Mouse (Mus musculus): Measurements from ENCODE around the gene Klf3. TPM values are rescaled to one million over a fixed set of nuclear protein-coding genes. Genes with fewer than 3 reads are reported as not detected.

Klf3 gene
- polyA plus RNA-seq, 1 experiment from 2014 or later: 68.1 TPM

DNA sequence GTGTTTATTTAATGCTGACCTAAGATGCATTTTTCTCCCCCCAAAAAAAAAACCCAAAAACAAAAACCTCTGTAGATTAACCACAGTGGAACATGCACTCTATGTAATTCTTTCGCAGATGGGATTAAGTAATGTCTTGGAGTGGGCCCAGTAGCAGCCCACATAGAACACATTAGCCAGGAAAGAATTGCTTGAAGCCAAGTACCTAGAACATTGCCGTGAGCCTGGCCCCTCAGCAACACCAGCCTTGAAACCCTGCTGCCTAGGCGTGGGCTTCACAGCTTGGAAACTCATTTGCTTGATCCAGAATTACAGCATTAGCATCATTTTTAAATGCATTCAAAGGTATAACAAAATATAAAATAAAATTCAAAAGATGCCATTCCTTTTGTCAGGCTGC, 21.6 kb downstream of the Klf3 start:
- no peak overlapping the region for H3K9ac ChIP-seq (ENCODE audit: low read depth, low read length)
- 94% methylated on average over 3 of the region's 3 CpGs for WGBS
- H3K4me3 ChIP-seq (ENCODE audit: low read length): no peak overlapping the region
- no peaks in the 10 kb centered on the region for H3K9me3 ChIP-seq (ENCODE audit: control insufficient read depth, low read length)
- H3K4me2 ChIP-seq (ENCODE audit: low read depth, low read length): no peak overlapping the region
- no peak for ATAC-seq
- H3K27me3 ChIP-seq (replicated peaks; ENCODE audit: control insufficient read depth, insufficient read depth, low read length): no peaks in the 10 kb centered on the region
- H3K27ac ChIP-seq (ENCODE audit: low read length): no peak overlapping the region
- H3K4me1 ChIP-seq (ENCODE audit: control insufficient read depth, insufficient read depth, low read length): peaks cover under 1% of the 10 kb centered on the region; the same call in 1 of the 2 replicates
- peaks cover 64% of the 10 kb centered on the region for H3K36me3 ChIP-seq (ENCODE audit: control insufficient read depth, insufficient read depth, low read length)

DNA sequence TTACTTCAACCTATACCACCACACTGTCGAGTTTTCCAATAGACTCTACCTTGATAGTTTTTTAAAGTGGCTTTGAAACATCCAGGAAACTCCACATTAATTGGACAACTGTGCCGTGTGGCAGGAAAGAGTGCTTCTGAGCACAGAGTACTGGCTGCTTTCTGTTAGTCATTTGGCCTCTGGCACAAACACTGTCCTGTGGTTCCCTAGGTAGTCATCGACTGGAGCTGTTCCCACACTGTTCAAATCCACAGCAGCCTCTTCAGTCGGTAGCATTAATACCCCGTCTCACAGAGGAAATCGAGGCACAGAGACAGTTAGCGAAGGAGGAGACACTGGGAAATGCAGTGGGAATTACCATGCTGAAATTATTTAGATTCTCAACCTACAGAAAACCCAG, 22.3 kb downstream of the Klf3 start:
- Histone ChIP-seq H3K4me1 (ENCODE audit: control insufficient read depth, insufficient read depth, low read length) (no peaks in the 10 kb centered on the region; the same call in 1 of the 2 replicates), H3K4me2 (ENCODE audit: low read depth, low read length) (no peak overlapping the region), H3K4me3 (ENCODE audit: low read length) (no peak overlapping the region), H3K9me3 (ENCODE audit: control insufficient read depth, low read length) (no peaks in the 10 kb centered on the region), H3K27me3 (replicated peaks; ENCODE audit: control insufficient read depth, insufficient read depth, low read length) (no peaks in the 10 kb centered on the region), H3K27ac (ENCODE audit: low read length) (no peak overlapping the region), H3K9ac (ENCODE audit: low read depth, low read length) (no peak overlapping the region), H3K36me3 (ENCODE audit: control insufficient read depth, insufficient read depth, low read length) (peaks cover 66% of the 10 kb centered on the region)
- 89% methylated on average over 7 of the region's 7 CpGs for WGBS
- no peak for ATAC-seq

GRCm38 (mm10) chr5:64827151-64827550, 24.0 kb downstream of the Klf3 start:
- WGBS: 96% methylated on average over 12 of the region's 12 CpGs
- H3K36me3 ChIP-seq (ENCODE audit: control insufficient read depth, insufficient read depth, low read length): peaks cover 65% of the 10 kb centered on the region
- ATAC-seq: no peak

GRCm38 (mm10) chr5:64828314-64828713, 25.1 kb downstream of the Klf3 start:
- WGBS: 77% methylated on average over 9 of the region's 9 CpGs
- Histone ChIP-seq H3K27me3 (replicated peaks; ENCODE audit: control insufficient read depth, insufficient read depth, low read length) (no peaks in the 10 kb centered on the region), H3K4me2 (ENCODE audit: low read depth, low read length) (no peak overlapping the region), H3K9me3 (ENCODE audit: control insufficient read depth, low read length) (no peaks in the 10 kb centered on the region), H3K36me3 (ENCODE audit: control insufficient read depth, insufficient read depth, low read length) (peaks cover 57% of the 10 kb centered on the region), H3K27ac (ENCODE audit: low read length) (no peak overlapping the region), H3K4me1 (ENCODE audit: control insufficient read depth, insufficient read depth, low read length) (0 out of 2 replicates have a peak, but pooled peaks cover 2% of the 10 kb centered on the region), H3K9ac (ENCODE audit: low read depth, low read length) (no peak overlapping the region), H3K4me3 (ENCODE audit: low read length) (no peak overlapping the region)
- no peak for ATAC-seq

More at GRCm38 (mm10) chr5:64827151-64827550, 24.0 kb downstream of the Klf3 start:
- Histone ChIP-seq H3K4me2 (ENCODE audit: low read depth, low read length) (no peak overlapping the region), H3K4me1 (ENCODE audit: control insufficient read depth, insufficient read depth, low read length) (no peaks in the 10 kb centered on the region), H3K9ac (ENCODE audit: low read depth, low read length) (no peak overlapping the region), H3K9me3 (ENCODE audit: control insufficient read depth, low read length) (no peaks in the 10 kb centered on the region), H3K27me3 (replicated peaks; ENCODE audit: control insufficient read depth, insufficient read depth, low read length) (no peaks in the 10 kb centered on the region), H3K4me3 (ENCODE audit: low read length) (no peak overlapping the region), H3K27ac (ENCODE audit: low read length) (no peak overlapping the region)

GRCm38 (mm10) chr5:64829606-64830005, 26.4 kb downstream of the Klf3 start:
- WGBS: 95% methylated on average over 10 of the region's 10 CpGs

GRCm38 (mm10) chr5:64830773-64831172, 27.6 kb downstream of the Klf3 start:
- Histone ChIP-seq H3K4me1 (ENCODE audit: control insufficient read depth, insufficient read depth, low read length) (0 out of 2 replicates have a peak, but pooled peaks cover 2% of the 10 kb centered on the region), H3K27me3 (replicated peaks; ENCODE audit: control insufficient read depth, insufficient read depth, low read length) (no peaks in the 10 kb centered on the region), H3K4me2 (ENCODE audit: low read depth, low read length) (no peak overlapping the region), H3K36me3 (ENCODE audit: control insufficient read depth, insufficient read depth, low read length) (peaks cover 41% of the 10 kb centered on the region), H3K27ac (ENCODE audit: low read length) (no peak overlapping the region), H3K9ac (ENCODE audit: low read depth, low read length) (no peak overlapping the region), H3K9me3 (ENCODE audit: control insufficient read depth, low read length) (0 out of 2 replicates have a peak, but pooled peaks cover 2% of the 10 kb centered on the region), H3K4me3 (ENCODE audit: low read length) (no peak overlapping the region)
- no peak for ATAC-seq
- 86% methylated on average over 3 of the region's 3 CpGs for WGBS

More at GRCm38 (mm10) chr5:64829606-64830005, 26.4 kb downstream of the Klf3 start:
- peaks cover 49% of the 10 kb centered on the region for H3K36me3 ChIP-seq (ENCODE audit: control insufficient read depth, insufficient read depth, low read length)
- no peak for ATAC-seq
- H3K4me3 ChIP-seq (ENCODE audit: low read length): no peak overlapping the region
- no peak overlapping the region for H3K27ac ChIP-seq (ENCODE audit: low read length)
- H3K4me1 ChIP-seq (ENCODE audit: control insufficient read depth, insufficient read depth, low read length): 0 out of 2 replicates have a peak, but pooled peaks cover 2% of the 10 kb centered on the region
- H3K4me2 ChIP-seq (ENCODE audit: low read depth, low read length): no peak overlapping the region
- no peaks in the 10 kb centered on the region for H3K27me3 ChIP-seq (replicated peaks; ENCODE audit: control insufficient read depth, insufficient read depth, low read length)
- 0 out of 2 replicates have a peak, but pooled peaks cover 2% of the 10 kb centered on the region for H3K9me3 ChIP-seq (ENCODE audit: control insufficient read depth, low read length)
- H3K9ac ChIP-seq (ENCODE audit: low read depth, low read length): no peak overlapping the region

DNA sequence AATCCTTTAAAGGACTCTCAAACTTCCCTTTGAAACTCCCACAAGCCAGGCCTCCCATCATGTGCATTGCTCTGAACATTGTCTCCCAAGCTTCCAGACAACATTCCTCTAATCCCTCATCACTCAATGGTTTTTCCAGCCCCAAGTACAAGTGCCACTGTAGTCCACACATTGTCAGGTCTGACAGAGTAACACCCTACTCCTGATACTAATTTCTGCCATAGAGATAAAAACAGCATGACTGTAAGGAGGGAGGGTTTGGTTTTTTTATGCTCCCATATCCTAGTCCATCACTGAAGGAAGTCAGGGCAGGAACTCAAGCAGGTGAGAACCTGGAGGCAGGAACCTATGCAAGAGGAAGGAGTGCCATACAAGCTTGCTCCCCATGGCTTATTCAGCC, 30.2 kb downstream of the Klf3 start:
- H3K9me3 ChIP-seq (ENCODE audit: control insufficient read depth, low read length): 0 out of 2 replicates have a peak, but pooled peaks cover 5% of the 10 kb centered on the region
- H3K9ac ChIP-seq (ENCODE audit: low read depth, low read length): no peak overlapping the region
- H3K4me2 ChIP-seq (ENCODE audit: low read depth, low read length): no peak overlapping the region
- H3K27me3 ChIP-seq (replicated peaks; ENCODE audit: control insufficient read depth, insufficient read depth, low read length): no peaks in the 10 kb centered on the region
- no peak overlapping the region for H3K27ac ChIP-seq (ENCODE audit: low read length)
- H3K4me1 ChIP-seq (ENCODE audit: control insufficient read depth, insufficient read depth, low read length): 0 out of 2 replicates have a peak, but pooled peaks cover 2% of the 10 kb centered on the region
- ATAC-seq: peak; percentile 52; the same call in 1 of the 2 replicates
- H3K36me3 ChIP-seq (ENCODE audit: control insufficient read depth, insufficient read depth, low read length): peaks cover 20% of the 10 kb centered on the region
- no peak overlapping the region for H3K4me3 ChIP-seq (ENCODE audit: low read length)

- Histone ChIP-seq H3K36me3 (ENCODE audit: control insufficient read depth, insufficient read depth, low read length) (peaks cover 12% of the 10 kb centered on the region), H3K4me1 (ENCODE audit: control insufficient read depth, insufficient read depth, low read length) (peaks cover 7% of the 10 kb centered on the region), H3K4me2 (ENCODE audit: low read depth, low read length) (no peak overlapping the region), H3K4me3 (ENCODE audit: low read length) (no peak overlapping the region), H3K27ac (ENCODE audit: low read length) (no peak overlapping the region; the same call in 1 of the 2 replicates), H3K27me3 (replicated peaks; ENCODE audit: control insufficient read depth, insufficient read depth, low read length) (no peaks in the 10 kb centered on the region), H3K9ac (ENCODE audit: low read depth, low read length) (no peak overlapping the region), H3K9me3 (ENCODE audit: control insufficient read depth, low read length) (0 out of 2 replicates have a peak, but pooled peaks cover 5% of the 10 kb centered on the region)
- WGBS: 50% methylated on average over 1 of the region's 1 CpGs
- no peak for ATAC-seq
These were observed 31.0 kb downstream of the Klf3 start for GRCm38 (mm10) chr5:64834213-64834612.

GRCm38 (mm10) chr5:64835295-64835694, 32.1 kb downstream of the Klf3 start:
- no peak overlapping the region for H3K4me2 ChIP-seq (ENCODE audit: low read depth, low read length)
- 0 out of 2 replicates have a peak, but pooled peaks cover 5% of the 10 kb centered on the region for H3K9me3 ChIP-seq (ENCODE audit: control insufficient read depth, low read length)
- no peaks in the 10 kb centered on the region for H3K27me3 ChIP-seq (replicated peaks; ENCODE audit: control insufficient read depth, insufficient read depth, low read length)
- no peak overlapping the region for H3K9ac ChIP-seq (ENCODE audit: low read depth, low read length)
- peaks cover 12% of the 10 kb centered on the region for H3K4me1 ChIP-seq (ENCODE audit: control insufficient read depth, insufficient read depth, low read length)
- ATAC-seq: no peak
- peaks cover 6% of the 10 kb centered on the region; the same call in 1 of the 2 replicates for H3K36me3 ChIP-seq (ENCODE audit: control insufficient read depth, insufficient read depth, low read length)
- WGBS: 76% methylated on average over 4 of the region's 4 CpGs
- H3K4me3 ChIP-seq (ENCODE audit: low read length): no peak overlapping the region
- no peak overlapping the region for H3K27ac ChIP-seq (ENCODE audit: low read length)
